Mouse (Mus musculus): ENCODE measurements around the gene Barhl1.

Gene Barhl1

DNA sequence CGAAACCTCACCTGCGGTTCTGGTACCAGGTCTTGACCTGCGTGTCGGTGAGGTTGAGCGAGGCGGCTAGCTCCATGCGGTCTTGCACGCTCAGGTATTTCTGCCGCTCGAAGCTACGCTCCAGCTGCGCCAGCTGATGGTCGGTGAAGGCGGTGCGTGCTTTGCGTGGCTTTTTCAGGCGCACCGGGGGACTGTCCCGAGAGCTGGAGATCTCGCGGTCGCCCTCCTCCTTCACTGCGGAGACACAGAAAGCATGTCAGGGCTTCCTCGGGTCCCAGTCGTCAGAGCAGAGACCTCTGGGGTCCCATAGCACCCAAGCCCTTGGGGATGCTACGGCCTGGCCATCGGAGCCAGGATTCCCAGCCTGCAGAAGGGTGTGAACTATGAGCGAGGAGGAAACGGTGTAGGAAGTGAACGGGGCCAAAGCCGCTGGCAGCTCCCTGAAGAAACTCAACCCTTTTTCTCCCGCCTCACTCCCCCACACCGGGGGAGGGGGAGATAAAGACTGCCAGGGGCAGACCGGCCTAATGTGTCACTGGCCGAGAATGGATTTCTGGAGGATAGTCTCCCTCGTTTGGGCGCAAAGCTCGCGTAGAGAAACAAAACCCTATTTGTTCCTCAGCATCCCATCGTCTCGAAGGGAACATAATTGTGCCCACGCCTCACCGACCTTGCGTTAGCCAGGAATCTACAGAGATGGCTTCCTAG is 5.0 kb downstream of the Barhl1 start:
- no peak for DNase-seq

GRCm38 (mm10) chr2:28910877-28911276 is 5.6 kb downstream of the Barhl1 start:
- no peak for DNase-seq

DNA sequence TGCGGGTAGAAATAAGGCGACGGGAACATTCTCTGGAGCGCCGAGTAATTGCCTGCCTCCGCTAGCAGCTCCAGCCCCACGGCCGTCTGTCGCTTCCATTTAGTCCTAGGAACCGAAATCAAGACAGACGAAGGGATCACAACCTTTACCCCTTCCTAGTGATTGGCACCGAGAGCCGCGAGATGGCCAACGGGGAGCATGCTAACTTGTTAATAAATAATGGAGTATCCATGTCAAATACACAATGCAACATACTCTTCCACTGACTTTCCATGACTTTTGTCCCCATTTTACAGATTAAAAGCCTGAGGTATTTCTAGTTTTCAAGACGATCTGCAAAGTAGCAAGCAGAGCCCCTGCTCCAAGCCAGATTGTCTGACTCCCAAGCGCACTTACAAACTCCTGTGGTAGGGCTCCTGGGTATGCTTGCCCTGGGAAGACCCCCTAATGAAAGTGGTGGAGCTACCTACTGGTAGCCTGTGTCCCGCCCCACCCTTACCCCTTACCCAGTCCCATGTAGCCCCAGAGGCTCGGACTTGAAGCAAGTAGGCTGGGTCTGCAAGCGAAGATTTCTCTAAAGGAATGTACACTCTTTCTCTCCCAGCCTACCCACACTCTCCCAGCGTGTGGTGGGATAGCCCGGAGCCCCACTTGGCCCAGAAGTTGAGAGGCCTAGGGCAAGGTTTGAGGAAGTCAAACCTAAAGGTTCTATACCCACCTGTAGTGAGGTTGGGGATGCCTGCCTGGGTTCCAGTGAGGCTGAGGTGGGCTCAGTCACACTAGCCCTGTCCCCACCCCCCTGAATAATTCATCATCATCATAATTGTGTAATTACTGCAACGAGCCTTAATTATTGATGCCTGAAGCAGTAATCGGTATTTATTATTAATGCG is 6.4 kb downstream of the Barhl1 start:
- no peak for DNase-seq

- no peak for DNase-seq
Observed at GRCm38 (mm10) chr2:28909186-28909817, 7.2 kb downstream of the Barhl1 start.

DNA sequence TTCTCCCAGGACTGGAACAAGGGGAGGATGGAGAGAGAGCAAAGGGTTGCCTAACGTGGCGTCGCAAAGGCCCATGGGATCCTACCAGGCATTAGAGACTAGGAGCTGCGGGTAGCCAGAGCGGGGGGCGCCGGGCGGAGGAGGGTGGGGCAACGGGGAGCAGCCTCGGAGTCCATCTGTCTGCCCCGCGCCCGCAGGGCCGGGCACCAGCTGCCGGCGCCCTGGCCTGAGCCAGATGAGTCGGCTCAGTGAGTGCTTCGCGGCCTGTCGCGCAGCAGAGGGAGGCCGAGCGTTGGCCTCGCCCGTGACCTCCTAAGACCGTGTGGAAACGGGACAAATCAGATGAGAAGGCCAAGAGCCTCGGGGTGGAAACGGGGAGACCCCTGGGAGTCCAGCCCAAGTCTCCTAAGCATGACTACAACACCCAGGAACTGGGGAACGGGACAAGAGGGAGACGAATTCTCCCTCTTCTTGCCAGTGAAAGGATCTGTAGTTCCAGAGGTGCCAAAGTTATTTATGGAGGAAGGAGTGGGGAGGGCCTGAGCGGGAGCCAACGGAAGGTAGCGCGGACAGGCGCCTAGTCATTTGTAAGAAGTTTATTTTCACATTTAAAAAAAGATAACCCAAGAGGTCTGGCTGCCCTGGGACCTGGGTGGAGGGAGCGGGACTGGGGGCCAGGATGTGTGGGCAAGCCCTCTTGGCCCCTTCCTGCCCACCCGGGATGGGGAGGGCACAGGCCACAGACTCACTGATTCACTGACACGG is 7.9 kb downstream of the Barhl1 start:
- no peak for DNase-seq

DNA sequence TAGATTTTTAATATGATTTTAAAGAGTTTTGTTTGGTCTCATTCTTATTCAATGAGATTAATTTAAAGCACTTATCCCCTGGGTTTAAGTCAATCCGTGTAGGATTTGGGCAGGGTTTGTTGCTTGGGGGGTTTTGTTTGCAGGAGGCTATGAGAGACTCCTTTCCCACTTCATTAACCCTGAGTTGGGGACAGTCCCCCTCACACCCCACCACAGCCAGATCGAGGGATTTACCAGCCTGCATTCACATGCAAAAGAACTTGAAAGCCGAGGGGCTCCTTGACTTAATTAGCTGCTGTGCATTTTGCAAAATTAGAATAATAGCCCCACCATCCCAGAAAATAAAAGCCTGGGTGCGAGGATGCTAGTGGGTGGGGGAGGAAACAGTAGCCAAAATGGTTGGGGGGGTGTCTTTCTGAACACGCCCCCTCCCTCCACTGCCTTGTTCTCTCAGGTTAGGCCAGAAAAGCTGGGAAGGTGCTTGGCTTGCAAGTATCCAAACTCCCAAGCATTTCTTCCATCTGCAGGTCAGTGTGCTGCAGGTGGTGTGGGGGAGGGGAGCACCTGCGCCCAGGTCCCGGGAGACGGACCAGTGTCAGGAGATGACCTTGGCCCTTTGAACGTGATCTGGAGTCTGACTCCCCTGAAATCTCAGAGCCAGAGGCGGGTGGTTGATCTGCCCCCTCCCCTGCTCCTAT is 8.6 kb downstream of the Barhl1 start:
- DNase-seq: no peak

DNA sequence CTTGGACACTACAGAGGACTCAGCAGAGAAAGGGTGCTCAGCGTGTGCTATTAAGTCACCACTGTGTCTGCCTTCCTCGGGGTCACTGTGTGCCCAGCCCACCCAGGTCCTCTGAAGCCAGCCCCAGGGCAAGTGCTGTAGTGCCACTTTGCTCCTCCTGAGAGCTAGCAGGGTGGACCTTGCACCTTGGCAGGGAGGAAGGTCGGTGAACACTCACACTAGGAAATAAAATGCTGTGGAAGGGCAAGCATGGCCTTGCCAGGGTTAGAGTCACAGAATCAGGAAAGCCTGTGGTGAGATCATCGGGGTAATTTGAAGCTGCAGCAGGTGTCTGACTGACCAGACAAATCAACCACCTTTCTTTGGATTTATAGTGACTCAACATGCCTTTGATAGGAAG is 10.9 kb downstream of the Barhl1 start:
- DNase-seq: no peak

DNA sequence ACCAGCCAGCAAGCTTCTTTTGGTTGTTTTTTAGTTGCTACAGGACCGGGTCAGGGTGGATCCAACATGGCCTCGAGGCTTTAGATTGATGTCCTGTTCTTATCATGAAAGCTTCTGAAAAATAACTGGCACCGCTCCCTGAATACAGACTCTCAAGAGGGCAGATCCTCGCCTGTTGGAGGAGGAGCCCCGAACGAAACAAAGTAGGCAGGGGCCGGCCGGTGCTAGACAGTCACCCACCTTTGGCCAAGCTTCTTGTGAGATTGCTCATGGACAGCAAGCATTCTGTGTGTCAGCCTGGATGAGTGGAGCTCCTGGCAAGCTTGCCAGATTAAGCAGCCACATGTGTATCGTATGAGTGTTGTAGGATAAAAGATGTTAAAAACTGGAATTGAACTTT is 11.7 kb downstream of the Barhl1 start:
- DNase-seq: no peak

DNA sequence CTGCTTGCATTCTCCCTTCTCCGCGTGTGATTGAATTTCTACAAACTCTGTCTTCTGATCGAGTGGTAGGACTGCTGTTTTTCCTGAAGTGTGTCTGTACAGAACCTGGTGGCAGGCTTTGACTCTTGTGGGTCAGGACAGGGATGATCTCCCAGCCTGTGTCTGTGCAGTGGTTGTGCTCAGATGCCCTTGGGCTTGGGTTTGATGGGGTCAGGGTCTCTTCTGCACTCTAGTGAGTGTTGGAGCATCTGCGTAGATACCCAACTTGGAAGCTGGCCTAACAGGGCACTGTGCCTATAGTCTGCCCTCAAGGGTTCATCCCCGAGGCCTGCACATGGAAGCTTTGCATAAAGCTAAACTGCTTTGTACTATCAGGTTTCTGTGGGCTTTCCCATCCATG is 12.6 kb downstream of the Barhl1 start:
- no peak for DNase-seq

DNA sequence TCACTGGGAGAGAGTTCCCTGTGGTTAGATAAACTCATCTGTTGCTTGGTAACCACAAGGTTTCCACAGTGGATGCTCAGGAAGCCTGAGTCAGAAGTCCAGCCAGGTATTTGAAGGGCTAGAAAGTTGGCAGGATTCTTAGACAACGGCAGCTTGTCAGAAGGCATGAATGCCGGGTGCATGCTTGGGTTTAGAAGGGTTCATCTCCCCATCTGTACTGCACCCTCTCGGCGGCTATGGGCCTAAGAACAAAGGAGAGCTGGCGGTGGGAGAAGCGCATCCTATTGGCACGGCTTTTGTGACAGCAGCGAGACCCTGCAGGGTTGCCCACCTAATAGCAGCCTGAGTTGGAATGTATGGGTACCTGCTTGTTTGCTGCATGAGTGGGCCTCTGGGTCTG is 14.2 kb downstream of the Barhl1 start:
- no peak for DNase-seq

DNA sequence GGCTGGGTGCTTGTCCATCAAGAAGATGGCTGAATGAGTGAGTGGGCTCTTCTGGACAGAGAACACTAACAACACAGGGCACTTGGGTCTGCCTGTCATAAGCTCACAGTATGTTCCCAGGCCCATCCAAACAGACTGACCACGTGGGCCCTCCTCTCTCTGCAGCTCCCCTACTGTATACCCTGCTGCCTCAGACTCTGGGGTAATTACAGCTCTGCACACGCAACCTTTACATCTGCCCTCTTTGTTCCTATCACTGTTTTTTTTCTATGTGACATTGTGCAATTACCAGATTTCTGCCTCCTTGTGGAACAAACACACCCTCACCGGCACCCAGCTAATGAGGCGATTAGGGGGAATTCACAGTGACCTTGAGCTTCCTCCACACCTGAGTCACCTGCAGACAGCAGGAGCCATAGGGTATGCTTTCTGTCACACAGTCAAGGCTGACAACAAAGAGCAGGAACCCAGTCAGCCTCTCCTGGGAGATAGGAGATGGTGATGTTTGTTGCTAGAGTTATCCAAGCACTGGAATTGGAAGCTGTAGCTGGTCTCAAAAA is 19.0 kb downstream of the Barhl1 start:
- DNase-seq: no peak

DNA sequence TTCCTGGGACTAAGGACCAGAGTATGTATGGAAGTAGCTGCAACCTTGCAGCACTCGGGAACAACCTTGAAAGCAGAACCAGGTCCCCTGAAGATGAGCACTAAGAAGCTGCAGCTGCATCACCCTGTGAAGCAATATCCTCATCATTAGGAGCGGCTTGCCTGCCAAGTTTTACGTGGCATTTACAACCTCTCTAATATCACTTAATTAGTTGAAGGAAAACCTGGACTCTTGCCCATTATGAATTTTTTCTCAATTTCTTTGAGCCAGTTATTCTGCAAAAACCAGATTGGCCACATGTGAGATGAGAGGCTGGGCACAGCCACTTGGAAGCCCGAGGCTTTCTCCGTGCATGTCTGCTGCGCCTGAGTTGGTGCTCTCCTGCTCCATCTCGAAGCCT is 20.6 kb downstream of the Barhl1 start:
- no peak for DNase-seq

- DNase-seq: no peak
Observed at GRCm38 (mm10) chr2:28893526-28893925, 22.9 kb downstream of the Barhl1 start.

DNA sequence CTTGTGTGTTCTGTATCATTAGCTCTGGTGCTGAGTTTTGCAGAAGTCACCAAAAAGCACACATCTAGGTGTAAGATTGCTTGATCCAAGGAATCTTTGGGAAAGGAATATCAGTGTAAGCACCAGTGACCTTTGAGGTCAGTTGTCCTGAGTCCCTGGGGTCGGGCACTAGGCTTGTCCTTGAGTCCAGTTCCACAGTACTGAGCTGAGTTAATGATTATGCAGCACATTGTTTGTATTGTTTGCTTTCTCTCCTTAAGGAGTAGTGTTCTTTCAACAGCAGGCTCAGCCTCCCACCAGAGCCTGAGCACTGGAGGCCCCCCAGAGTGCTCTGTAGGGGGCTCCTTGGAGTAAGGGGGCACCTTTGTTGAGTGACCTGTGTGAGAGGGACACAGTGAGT is 23.7 kb downstream of the Barhl1 start:
- DNase-seq: no peak

- DNase-seq: no peak
Observed at GRCm38 (mm10) chr2:28884914-28885313, 31.6 kb downstream of the Barhl1 start.

DNA sequence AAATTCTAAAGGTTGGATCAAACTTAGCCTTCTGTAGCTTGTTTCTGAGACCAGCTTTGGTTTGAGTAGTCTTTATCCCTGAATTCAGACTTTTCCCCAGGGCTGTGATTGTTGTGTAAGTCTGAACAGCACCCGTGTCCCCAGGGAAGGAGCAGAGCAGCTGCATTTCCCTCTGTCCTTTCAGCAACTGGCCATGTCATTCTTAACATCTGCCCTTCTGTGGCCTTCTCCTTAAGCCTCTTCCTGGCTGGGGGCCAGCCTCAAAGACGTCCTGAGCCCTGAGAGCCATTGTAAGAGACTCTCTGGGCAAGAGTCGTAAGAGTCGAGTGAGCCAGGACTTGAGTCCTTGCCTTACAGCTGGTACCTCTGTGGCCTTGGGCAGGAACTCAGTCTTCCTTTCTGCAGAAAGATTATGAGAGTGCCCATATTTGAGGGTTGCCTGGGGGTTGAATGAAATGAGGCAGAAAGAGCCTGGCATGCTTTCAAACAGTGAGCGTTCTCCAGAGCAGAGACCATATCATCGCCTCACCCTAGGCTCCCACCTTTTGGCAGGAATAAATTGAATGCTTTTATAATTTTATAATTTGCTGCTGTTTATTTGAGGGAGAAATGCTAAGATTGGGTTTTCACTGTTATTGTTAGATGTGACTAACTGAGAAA is 33.5 kb downstream of the Barhl1 start:
- no peak for DNase-seq

- DNase-seq: no peak
Observed at GRCm38 (mm10) chr2:28882047-28882446, 34.4 kb downstream of the Barhl1 start.

GRCm38 (mm10) chr2:28881275-28881674 is 35.2 kb downstream of the Barhl1 start:
- DNase-seq: no peak

GRCm38 (mm10) chr2:28875554-28875953 is 40.9 kb downstream of the Barhl1 start:
- no peak for DNase-seq

GRCm38 (mm10) chr2:28867495-28867894 is 49.0 kb downstream of the Barhl1 start:
- DNase-seq: peak; percentile 81

GRCm38 (mm10) chr2:28863857-28864256 is 52.6 kb downstream of the Barhl1 start:
- no peak for DNase-seq
